Mouse (Mus musculus): ENCODE results near the gene Madcam1. TPM values are rescaled to one million over a fixed set of nuclear protein-coding genes. Genes with fewer than 3 reads are reported as not detected.
A peak's percentile ranks its signal among the peaks of the same experiment; 100 is the strongest.

Gene Madcam1
- polyA plus RNA-seq, 1 experiment from 2014 or later: 2.0 TPM

DNA sequence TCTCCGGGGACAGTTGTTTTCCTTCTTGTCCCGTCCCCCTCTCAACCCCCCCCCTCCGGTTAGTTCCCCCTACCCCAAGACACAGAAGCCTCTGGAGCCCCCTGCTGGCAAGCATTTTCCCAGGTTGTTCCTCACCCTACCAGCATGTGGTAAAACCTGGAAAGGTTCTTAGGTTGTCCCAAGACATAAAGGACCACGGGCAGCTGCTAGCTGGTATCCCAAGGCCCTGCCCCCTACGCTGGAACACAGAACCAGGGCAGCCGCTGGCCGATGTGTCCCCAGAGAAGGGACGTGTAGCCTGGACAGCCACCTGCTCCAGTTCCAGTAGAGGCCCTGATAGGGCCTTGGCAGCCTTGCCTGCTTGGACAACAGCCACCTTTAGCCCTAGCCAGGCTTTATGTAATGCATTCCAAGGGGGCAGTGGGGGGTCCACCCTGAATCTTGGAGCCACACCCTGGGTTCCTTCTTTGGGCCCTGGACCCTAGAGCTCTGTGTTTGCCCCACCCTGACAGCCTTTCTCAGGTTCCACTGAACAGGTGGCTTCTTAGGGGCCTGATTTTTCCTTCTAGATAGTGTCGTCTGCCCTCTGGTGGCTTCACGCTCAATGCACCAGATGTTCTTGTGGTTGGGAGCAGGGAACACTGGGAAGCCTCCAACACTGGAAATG, 18.7 kb downstream of the Madcam1 start:
- no peak overlapping the region for H3K27ac ChIP-seq
- peaks cover 38% of the 10 kb centered on the region for H3K36me3 ChIP-seq
- H3K4me2 ChIP-seq (replicated peaks): peak overlapping the region; percentile 92
- H3K4me3 ChIP-seq: peak overlapping the region; percentile 74
- peak overlapping the region; percentile 76 for H3K9ac ChIP-seq
- 8% methylated on average over 10 of the region's 10 CpGs for WGBS
- peaks cover 25% of the 10 kb centered on the region for H3K4me1 ChIP-seq
- no peak for ATAC-seq (ENCODE audit: low FRiP score, low read depth)
- no peaks in the 10 kb centered on the region for H3K27me3 ChIP-seq (replicated peaks)
- no peaks in the 10 kb centered on the region for H3K9me3 ChIP-seq

DNA sequence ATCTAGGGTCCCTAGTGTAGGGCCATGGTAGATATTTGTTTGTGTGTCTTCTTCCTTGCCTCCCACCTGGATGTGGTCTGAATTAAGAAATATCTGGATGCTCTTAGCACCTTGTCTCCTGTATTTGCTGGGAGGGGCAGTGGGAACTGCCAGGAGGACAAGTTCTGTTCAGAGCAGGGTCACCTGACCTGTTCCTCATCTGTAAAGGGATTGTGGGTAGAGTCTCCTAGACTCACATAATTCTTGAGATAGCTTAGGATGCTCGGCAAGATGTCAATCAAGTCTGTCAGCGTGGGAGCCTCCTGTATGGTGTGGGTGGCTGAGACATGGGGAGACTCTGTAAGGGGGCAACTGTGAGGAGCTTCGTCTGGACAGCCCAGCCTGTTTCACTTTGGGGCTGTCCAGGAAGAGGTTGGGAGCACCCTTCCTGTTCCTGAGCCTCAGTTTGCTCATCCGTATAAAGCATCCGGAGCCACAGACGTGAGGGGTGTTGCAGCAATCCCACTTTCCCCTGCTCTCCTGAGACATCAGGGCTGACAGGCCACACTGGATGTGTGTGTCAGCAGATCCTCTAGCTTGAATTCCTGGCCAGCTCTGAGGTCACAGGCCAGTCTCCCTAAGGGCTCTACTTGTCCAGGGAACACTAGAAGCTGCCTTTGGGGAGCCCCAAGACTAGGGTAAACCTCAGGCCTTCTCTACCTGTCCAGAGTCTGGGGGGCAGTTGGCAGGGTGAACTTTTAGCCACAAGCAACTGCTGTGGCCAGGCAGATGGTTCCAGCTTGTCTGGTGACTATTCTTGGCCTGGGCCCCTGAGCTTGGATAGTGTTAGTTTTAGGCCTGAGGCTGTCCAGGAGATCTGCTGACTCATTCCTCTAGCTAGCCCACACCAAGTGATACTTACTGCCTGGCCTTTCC, 19.6 kb downstream of the Madcam1 start:
- Histone ChIP-seq H3K4me3 (no peak overlapping the region), H3K4me1 (peaks cover 25% of the 10 kb centered on the region), H3K4me2 (replicated peaks) (peak overlapping the region; percentile 92), H3K27ac (no peak overlapping the region), H3K36me3 (peaks cover 48% of the 10 kb centered on the region), H3K9ac (peak overlapping the region; percentile 76; the same call in 1 of the 2 replicates), H3K9me3 (no peaks in the 10 kb centered on the region), H3K27me3 (replicated peaks) (no peaks in the 10 kb centered on the region)
- ATAC-seq (ENCODE audit: low FRiP score, low read depth): no peak
- 94% methylated on average over 6 of the region's 6 CpGs for WGBS

DNA sequence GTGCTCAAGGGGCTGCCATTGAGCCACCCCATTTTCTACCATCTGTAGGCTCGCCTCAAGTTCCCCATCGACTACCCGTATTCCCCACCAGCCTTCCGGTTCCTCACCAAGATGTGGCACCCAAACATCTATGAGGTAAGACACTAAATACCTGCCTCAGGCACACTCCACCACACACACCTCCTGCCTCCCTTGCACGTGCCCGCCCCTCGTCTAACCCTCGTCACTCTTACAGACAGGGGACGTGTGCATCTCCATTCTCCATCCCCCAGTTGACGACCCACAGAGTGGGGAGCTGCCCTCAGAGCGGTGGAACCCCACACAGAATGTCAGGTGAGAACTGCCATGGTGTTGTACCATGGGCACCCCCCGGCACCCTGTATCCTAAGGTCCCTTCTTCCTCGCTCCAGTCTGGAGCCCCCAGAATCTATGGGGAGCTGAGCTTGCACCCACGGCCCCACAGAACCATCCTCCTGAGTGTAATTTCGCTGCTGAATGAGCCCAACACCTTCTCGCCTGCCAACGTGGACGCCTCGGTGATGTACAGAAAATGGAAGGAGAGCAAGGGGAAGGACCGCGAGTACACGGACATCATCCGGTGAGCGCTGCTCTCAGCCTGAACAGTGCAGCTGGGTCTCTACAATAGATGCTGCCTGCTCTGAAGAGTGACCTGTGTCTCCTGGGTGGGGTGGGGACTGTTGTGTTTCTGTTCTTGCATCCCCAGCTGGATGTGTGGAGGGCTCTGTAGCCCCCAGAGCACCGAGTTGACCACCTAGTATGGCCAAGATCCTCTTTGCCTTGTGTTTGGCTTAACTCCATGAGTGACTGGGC, 20.6 kb downstream of the Madcam1 start:
- peaks cover 25% of the 10 kb centered on the region for H3K4me1 ChIP-seq
- no peak for ATAC-seq (ENCODE audit: low FRiP score, low read depth)
- H3K9ac ChIP-seq: no peak overlapping the region
- no peak overlapping the region for H3K4me3 ChIP-seq
- peaks cover 52% of the 10 kb centered on the region for H3K36me3 ChIP-seq
- no peaks in the 10 kb centered on the region for H3K9me3 ChIP-seq
- 95% methylated on average over 25 of the region's 25 CpGs for WGBS
- no peak overlapping the region for H3K4me2 ChIP-seq (replicated peaks)
- no peak overlapping the region for H3K27ac ChIP-seq
- no peaks in the 10 kb centered on the region for H3K27me3 ChIP-seq (replicated peaks)

DNA sequence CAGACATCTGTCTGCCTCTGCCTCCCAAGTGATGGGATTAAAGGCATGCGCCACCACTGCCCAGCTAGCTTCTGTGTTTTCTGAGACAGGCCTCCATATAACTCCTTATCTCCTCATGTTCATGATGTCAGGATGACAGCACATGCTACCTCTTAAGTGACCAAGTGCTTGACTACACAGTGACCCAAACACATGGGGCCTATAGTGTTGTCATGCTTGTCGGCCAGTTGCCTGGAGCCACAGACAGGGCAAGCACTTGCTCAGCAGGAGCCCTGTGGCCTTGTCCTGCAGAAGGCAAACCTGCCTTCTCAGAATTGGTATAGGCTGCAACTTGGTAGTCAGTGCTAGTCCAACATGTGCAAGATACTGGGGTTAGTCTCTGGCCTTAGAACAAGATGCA, 21.9 kb downstream of the Madcam1 start:
- H3K27me3 ChIP-seq (replicated peaks): no peaks in the 10 kb centered on the region
- no peak overlapping the region for H3K4me2 ChIP-seq (replicated peaks)
- peaks cover 16% of the 10 kb centered on the region for H3K4me1 ChIP-seq
- WGBS: 88% methylated on average over 2 of the region's 2 CpGs
- H3K9me3 ChIP-seq: no peaks in the 10 kb centered on the region
- H3K4me3 ChIP-seq: no peak overlapping the region
- H3K9ac ChIP-seq: no peak overlapping the region
- H3K27ac ChIP-seq: no peak overlapping the region
- ATAC-seq (ENCODE audit: low FRiP score, low read depth): no peak
- H3K36me3 ChIP-seq: peaks cover 52% of the 10 kb centered on the region

DNA sequence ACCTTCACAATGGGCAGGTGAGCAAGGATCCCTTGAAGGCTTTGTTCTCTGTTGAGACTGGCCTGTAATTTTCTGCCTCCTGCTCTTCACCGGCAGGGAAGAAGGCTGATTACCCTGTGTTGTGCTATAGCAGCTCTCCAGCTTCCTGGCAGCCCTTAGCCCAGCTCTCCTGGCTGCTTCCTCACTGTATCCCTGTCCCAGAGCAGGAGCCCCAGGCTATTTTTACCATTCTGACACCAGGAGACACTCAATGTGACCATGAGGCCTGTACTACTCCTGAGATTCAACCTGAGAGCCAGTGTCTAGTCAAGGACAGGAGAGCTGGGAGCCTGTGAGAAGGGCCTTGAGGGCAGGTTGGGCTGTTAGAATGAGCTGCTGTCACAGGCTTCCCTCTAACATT, 22.3 kb downstream of the Madcam1 start:
- no peak overlapping the region for H3K4me2 ChIP-seq (replicated peaks)
- H3K27ac ChIP-seq: no peak overlapping the region
- 93% methylated on average over 1 of the region's 1 CpGs for WGBS
- no peak for ATAC-seq (ENCODE audit: low FRiP score, low read depth)
- no peaks in the 10 kb centered on the region for H3K9me3 ChIP-seq
- H3K36me3 ChIP-seq: peaks cover 52% of the 10 kb centered on the region
- H3K9ac ChIP-seq: no peak overlapping the region
- H3K4me1 ChIP-seq: peaks cover 15% of the 10 kb centered on the region
- H3K4me3 ChIP-seq: no peak overlapping the region
- no peaks in the 10 kb centered on the region for H3K27me3 ChIP-seq (replicated peaks)

DNA sequence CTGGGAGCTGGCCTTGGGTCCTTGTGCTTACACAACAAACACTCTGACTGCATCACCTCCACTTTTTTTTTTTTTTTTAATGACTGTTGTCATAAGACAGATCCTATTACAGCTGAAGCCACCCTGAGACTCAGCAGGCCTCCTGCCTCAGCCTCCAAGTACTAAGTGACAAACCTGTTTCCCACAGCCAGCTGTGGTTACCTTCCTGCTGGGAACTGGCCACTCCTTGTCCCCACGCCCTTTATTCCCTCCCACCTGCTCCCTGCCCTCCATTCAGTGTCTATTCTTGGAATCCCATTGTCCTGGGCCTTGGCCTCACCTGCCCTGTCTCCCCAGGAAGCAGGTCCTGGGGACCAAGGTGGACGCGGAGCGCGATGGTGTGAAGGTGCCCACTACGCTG, 23.2 kb downstream of the Madcam1 start:
- Histone ChIP-seq H3K9ac (no peak overlapping the region), H3K4me2 (replicated peaks) (no peak overlapping the region), H3K27ac (no peak overlapping the region), H3K36me3 (peaks cover 52% of the 10 kb centered on the region), H3K9me3 (0 out of 2 replicates have a peak, but pooled peaks cover 3% of the 10 kb centered on the region), H3K4me1 (peaks cover 15% of the 10 kb centered on the region), H3K27me3 (replicated peaks) (no peaks in the 10 kb centered on the region), H3K4me3 (no peak overlapping the region)
- 97% methylated on average over 6 of the region's 6 CpGs for WGBS
- ATAC-seq (ENCODE audit: low FRiP score, low read depth): no peak

DNA sequence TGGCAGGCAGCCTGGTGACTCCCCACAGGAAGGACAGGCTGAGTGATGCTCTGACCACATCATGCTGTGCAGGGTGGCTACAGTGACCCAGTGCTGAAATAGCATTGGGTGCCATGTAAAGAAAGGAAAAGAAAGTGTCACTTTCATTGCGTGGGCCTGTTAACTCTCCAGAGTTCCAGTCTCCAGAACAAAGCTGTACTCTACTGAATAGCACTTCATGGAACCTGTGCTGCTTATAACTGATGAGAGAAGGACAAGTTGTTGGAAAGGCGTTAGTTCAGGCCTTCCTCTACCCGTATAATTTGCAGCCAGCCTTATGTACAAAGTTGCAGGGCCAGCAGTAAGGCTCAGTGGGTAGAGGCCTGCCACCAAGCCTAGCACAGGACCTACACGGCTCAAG, 24.4 kb downstream of the Madcam1 start, which contains the start of gene Gzmm:
Gene Gzmm (plus strand): TSS at position 301 of the 400 bp plus-strand sequence.
- Histone ChIP-seq H3K9ac (no peak within 1 kb of the TSS), H3K4me2 (replicated peaks) (no peak within 1 kb of the TSS), H3K4me3 (no peak within 1 kb of the TSS), H3K9me3 (0 out of 2 replicates have a peak, but pooled peaks cover 3% of the 10 kb centered on the region), H3K4me1 (peaks cover 5% of the 10 kb centered on the region), H3K27ac (no peak within 1 kb of the TSS), H3K36me3 (peaks cover 52% of the 10 kb centered on the region), H3K27me3 (replicated peaks) (no peaks in the 10 kb centered on the region)
- no peak for ATAC-seq (ENCODE audit: low FRiP score, low read depth)
- 77% methylated on average over 4 of the region's 4 CpGs for WGBS

DNA sequence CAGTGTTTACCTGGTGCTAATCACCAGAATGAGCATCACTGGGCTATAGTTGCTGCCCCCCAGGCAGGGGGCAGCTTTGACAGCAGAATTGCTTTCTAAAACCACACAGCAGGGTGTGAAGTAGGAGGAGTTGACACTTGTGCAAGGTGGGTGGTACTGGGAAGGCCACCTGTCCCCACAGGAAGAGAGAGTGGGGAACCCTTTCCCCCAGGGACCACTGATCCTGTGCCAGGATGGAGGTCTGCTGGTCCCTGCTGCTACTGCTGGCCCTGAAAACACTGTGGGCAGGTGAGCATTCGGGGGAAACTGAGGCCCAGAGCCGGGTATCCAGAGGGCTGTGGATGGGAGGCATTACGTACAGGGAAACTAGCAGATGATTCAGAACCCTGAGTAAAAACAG, 24.8 kb downstream of the Madcam1 start:
- H3K9me3 ChIP-seq: 0 out of 2 replicates have a peak, but pooled peaks cover 3% of the 10 kb centered on the region
- no peak overlapping the region for H3K4me3 ChIP-seq
- H3K27ac ChIP-seq: no peak overlapping the region
- no peak overlapping the region for H3K9ac ChIP-seq
- no peak for ATAC-seq (ENCODE audit: low FRiP score, low read depth)
- H3K4me1 ChIP-seq: 0 out of 2 replicates have a peak, but pooled peaks cover under 1% of the 10 kb centered on the region
- H3K4me2 ChIP-seq (replicated peaks): no peak overlapping the region
- H3K27me3 ChIP-seq (replicated peaks): no peaks in the 10 kb centered on the region
- 89% methylated on average over 3 of the region's 3 CpGs for WGBS
- peaks cover 52% of the 10 kb centered on the region for H3K36me3 ChIP-seq

DNA sequence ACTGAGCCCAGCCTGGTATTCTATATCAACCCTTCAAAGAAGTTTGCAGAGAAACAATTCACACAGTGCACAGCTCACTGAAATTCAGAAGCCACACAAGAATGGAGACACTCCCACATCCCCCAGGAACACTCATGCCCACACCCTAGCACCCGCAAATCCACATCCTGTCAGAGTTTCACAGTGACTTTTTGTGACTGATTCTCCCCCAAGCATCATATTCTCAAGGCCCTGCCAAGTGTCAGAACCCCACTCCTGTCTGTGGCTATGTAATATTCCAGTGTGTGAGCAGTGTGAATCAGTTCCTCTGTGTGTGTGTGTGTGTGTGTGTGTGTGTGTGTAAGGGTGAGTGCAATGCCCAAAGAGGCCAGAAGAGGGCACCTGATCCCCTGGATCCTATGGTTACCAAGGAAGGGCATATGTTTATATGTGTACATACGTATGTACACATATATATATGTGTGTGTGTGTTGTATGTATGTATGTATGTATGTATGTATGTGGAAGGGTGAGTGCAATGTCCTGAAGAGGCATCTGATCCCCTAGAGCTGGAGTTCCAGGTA, 27.7 kb downstream of the Madcam1 start:
- Histone ChIP-seq H3K27me3 (replicated peaks) (no peaks in the 10 kb centered on the region), H3K4me1 (0 out of 2 replicates have a peak, but pooled peaks cover 4% of the 10 kb centered on the region), H3K36me3 (peaks cover 24% of the 10 kb centered on the region), H3K4me2 (replicated peaks) (no peak overlapping the region), H3K9me3 (0 out of 2 replicates have a peak, but pooled peaks cover 3% of the 10 kb centered on the region), H3K27ac (no peak overlapping the region), H3K9ac (no peak overlapping the region), H3K4me3 (no peak overlapping the region)
- ATAC-seq (ENCODE audit: low FRiP score, low read depth): no peak
- 97% methylated on average over 2 of the region's 2 CpGs for WGBS

DNA sequence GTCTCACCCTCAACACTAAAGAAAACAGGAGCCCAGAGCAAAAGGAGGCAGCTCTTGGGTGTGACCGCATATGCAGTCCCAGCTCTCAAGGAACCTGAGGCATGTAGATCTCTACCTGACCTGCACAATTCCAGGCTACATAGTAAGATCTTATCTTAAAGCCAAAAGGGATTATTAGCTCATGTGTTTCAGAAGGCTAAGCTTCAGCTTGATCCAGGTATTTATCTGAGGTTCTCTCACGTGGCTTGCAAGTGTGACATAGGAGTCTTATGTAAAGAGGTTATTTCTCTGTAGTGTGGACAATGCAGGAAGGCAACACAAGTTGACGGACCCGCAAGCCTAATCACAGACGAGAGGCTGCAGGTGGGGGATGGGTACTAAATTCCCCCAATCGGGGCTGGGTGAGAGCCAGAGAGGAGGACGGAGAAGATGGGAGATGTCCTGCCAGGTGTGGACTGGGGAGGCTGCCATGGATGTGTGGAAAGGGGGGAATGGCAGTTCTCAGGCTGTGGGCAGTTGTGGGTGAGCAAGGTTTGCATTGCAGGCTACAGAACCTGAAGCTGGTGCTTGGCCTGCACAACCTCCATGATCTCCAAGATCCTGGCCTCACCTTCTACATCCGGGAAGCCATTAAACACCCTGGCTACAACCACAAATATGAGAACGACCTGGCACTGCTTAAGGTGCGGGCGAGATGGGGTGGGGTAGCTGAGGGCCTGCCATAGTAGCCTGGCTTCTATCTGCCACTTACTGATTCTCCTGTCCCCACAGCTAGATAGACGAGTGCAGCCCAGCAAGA, 29.4 kb downstream of the Madcam1 start:
- Histone ChIP-seq H3K27me3 (replicated peaks) (no peaks in the 10 kb centered on the region), H3K36me3 (peaks cover 7% of the 10 kb centered on the region), H3K9ac (no peak overlapping the region), H3K27ac (no peak overlapping the region), H3K4me2 (replicated peaks) (no peak overlapping the region), H3K4me3 (no peak overlapping the region), H3K4me1 (0 out of 2 replicates have a peak, but pooled peaks cover 4% of the 10 kb centered on the region), H3K9me3 (0 out of 2 replicates have a peak, but pooled peaks cover 3% of the 10 kb centered on the region)
- WGBS: 77% methylated on average over 12 of the region's 12 CpGs
- no peak for ATAC-seq (ENCODE audit: low FRiP score, low read depth)

DNA sequence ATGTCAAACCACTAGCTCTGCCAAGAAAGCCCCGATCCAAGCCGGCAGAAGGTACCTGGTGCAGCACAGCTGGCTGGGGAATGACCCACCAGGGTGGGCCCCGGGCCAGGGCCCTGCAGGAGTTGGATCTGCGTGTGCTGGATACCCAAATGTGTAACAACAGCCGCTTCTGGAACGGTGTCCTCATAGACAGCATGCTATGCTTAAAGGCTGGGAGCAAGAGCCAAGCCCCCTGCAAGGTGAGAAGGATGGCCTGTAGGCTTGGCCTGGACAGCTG, 30.0 kb downstream of the Madcam1 start:
- 83% methylated on average over 6 of the region's 6 CpGs for WGBS
- H3K9ac ChIP-seq: no peak overlapping the region
- H3K27ac ChIP-seq: no peak overlapping the region
- 0 out of 2 replicates have a peak, but pooled peaks cover 4% of the 10 kb centered on the region for H3K4me1 ChIP-seq
- no peak overlapping the region for H3K4me2 ChIP-seq (replicated peaks)
- H3K27me3 ChIP-seq (replicated peaks): no peaks in the 10 kb centered on the region
- 0 out of 2 replicates have a peak, but pooled peaks cover 3% of the 10 kb centered on the region for H3K9me3 ChIP-seq
- H3K4me3 ChIP-seq: no peak overlapping the region
- peaks cover 1% of the 10 kb centered on the region for H3K36me3 ChIP-seq
- no peak for ATAC-seq (ENCODE audit: low FRiP score, low read depth)
